Mouse (Mus musculus) kidney, embryonic 15.5 days (tissue): ENCODE results near the gene Nfx1. TPM values are rescaled to one million over a fixed set of nuclear protein-coding genes. Genes with fewer than 3 reads are reported as not detected.
A peak's percentile ranks its signal among the peaks of the same experiment; 100 is the strongest.

ENCODE experiments used
- ATAC-seq: fragments of 200-750 bp; cut with Nextera tagmentation; replicated peaks from 2 replicates; pipeline ENCODE4 v1.8.0; 2017; ENCODE audit warnings: moderate TSS enrichment; ENCODE audit not compliant: low FRiP score
- H3K27ac ChIP-seq: fragments of 300-500 bp; sonication (generic); 2 replicates; pipeline ENCODE4 v1.5.1; 2015; ENCODE audit warnings: mild to moderate bottlenecking, inconsistent platforms
- H3K27me3 ChIP-seq: fragments of 300-500 bp; sonication (generic); 2 replicates; pipeline ENCODE4 v1.6.1; 2015; ENCODE audit warnings: inconsistent platforms
- H3K36me3 ChIP-seq: fragments of 300-500 bp; sonication (generic); 2 replicates; pipeline ENCODE4 v1.6.1; 2015; ENCODE audit warnings: inconsistent platforms
- H3K4me1 ChIP-seq: fragments of 300-500 bp; sonication (generic); 2 replicates; pipeline ENCODE4 v1.6.1; 2015; ENCODE audit warnings: inconsistent platforms
- H3K4me2 ChIP-seq: fragments of 300-500 bp; sonication (generic); 2 replicates; pipeline ENCODE4 v1.6.1; 2015; ENCODE audit warnings: moderate library complexity, mild to moderate bottlenecking, inconsistent platforms
- H3K4me3 ChIP-seq: fragments of 300-500 bp; sonication (generic); replicated peaks from 2 replicates; pipeline ENCODE4 v1.5.1; 2015; ENCODE audit warnings: mild to moderate bottlenecking, inconsistent platforms
- H3K9ac ChIP-seq: fragments of 300-500 bp; sonication (generic); 2 replicates; pipeline ENCODE4 v1.6.1; 2015; ENCODE audit warnings: mild to moderate bottlenecking, inconsistent platforms
- H3K9me3 ChIP-seq: fragments of 300-500 bp; sonication (generic); replicated peaks from 2 replicates; pipeline ENCODE4 v1.6.1; 2016; ENCODE audit warnings: inconsistent platforms
- WGBS: fragments of 180-500 bp; shearing (Covaris S2); methylation state at CpG from one replicate; pipeline ENCODE4 v1.1.7; 2015; ENCODE audit warnings: mixed read lengths; 5-methylcytosine and 5-hydroxymethylcytosine counted together
- polyA plus RNA-seq: library from polyadenylated mRNA; unstranded; fragments of >200 nt; fragmentation: Nextera tagmentation; extraction: Ambion mirVana; gene quantifications from 2 replicates; pipeline ENCODE4 v1.2.1, GENCODE M21; 2015

Nfx1 gene
- polyA plus RNA-seq, 1 experiment from 2014 or later, result 87.3 TPM

DNA sequence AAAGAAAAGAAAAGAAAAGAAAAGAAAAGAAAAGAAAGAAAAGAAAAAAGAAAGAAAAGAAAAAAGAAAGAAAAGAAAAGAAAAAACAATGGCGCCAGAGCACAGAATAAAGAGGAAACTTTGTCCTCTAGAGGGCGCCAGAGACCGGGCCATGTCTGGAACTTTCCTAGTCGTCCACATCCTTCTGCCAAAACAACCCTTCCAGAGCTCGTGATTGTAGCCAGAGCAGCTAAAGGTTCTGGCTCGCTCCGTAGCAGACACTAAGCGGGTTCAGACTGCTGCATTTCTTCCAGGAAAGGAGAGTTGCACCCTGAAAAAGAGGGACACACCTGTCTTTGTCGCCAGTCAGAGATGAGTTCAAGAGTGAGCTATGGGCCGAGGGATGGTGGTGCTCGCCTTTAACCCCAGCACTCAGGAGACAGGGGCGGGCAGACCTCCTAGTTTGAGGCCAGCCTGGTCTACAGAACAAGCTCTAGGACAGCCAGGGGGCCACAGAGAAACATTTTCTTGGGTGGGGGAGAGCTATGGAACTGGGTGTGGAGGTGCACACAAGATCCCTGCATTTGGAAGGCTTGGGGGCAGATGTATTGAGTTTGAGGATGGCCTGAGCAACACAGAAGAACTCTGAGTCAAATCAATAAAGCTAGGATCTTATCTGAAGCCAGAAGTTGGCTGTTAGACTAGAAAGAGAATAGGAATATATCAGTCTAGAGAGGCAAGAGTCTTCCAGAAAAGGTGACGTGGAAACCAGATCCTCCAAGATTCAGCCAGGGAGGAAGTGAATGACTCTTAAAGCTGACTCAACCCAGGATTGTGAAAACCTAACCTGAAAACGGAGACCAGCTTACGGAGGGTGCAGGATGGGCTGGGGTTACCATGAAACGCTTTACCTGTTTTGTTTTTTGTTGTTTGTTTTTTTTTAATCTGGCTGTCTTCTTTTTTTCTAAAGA, 80.3 kb downstream of the Nfx1 start:
- Histone ChIP-seq H3K4me2 (peak overlapping the region; percentile 53), H3K4me1 (peaks cover 21% of the 10 kb centered on the region), H3K4me3 (peak overlapping the region; percentile 20; the same call in 1 of the 2 replicates), H3K27me3 (no peaks in the 10 kb centered on the region), H3K9me3 (no peaks in the 10 kb centered on the region), H3K27ac (no peak overlapping the region), H3K36me3 (no peaks in the 10 kb centered on the region), H3K9ac (no peak overlapping the region)
- 0 out of 2 replicates have a peak, but pooled peaks have one; percentile 30 for ATAC-seq
- WGBS, result 33% methylated on average over 16 of the region's 16 CpGs

DNA sequence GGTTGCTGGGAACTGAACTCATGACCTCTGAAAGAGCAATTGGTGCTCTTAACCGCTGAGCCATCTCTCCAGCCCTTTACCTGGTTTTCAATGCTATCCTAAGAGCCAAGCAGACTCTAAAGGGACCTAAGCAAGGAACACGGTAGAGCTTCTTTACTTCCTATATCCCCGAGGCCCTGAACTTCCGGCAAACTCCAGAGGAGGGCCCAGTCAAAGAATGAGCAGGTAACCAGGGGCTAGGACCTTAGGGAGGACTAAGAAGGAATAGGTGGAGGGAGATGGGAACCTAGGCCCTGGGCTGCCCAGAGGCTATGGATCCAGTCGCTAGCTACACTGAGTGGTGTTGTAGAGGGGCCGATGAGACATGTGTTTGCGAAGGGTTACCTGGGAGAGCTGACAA, 81.1 kb downstream of the Nfx1 start:
- Histone ChIP-seq H3K27ac (no peak overlapping the region), H3K9me3 (no peaks in the 10 kb centered on the region), H3K36me3 (no peaks in the 10 kb centered on the region), H3K4me1 (peaks cover 27% of the 10 kb centered on the region), H3K9ac (no peak overlapping the region), H3K27me3 (no peaks in the 10 kb centered on the region), H3K4me3 (no peak overlapping the region), H3K4me2 (no peak overlapping the region)
- 80% methylated on average over 7 of the region's 7 CpGs for WGBS
- no peak for ATAC-seq

DNA sequence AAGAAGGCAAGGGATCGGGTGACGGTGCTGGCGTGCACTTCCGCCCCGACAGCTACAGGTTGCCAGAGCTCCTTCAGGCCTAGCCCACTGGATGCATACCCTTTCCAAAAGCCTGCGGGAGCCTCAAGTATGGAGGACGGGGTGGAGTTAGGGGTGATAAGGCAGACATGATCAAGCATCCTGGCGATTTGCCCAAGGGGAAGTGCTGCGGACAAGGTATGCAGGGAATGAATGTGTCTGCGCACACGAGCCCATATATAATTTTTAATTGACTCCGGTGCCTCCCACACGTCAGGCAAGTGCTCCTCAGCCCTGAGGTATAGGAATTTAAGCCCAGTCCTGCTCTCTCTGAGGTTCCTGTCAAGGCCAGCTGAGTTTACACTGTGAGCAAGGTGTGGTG, 84.4 kb downstream of the Nfx1 start:
- Histone ChIP-seq H3K4me3 (peak overlapping the region; percentile 11), H3K36me3 (no peaks in the 10 kb centered on the region), H3K27me3 (no peaks in the 10 kb centered on the region), H3K4me2 (peak overlapping the region; percentile 46), H3K27ac (peak overlapping the region; percentile 81), H3K9ac (0 out of 2 replicates have a peak overlapping the region, but pooled peaks have one; percentile 19), H3K9me3 (no peaks in the 10 kb centered on the region), H3K4me1 (peaks cover 36% of the 10 kb centered on the region)
- WGBS, result 16% methylated on average over 13 of the region's 13 CpGs
- ATAC-seq, result peak; percentile 49

DNA sequence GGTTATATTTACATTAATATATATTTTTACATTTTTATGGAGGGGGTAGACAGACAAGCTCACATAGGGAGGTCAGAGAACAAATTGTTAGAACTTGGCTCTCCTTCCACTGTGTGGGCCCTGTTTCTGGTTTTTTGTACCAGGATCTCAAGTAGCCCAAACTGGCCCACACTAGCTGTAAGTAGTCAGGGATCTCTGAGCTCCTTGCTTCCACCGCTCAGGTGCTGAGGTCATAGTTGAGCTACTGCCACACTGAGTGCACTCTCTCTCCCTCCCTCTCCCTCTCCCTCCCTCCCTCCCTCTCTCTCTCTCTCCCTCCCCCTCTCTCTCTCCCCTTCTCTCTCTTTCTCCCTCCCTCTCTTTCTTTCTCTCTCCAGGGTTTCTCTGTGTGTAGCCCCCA, 85.5 kb downstream of the Nfx1 start:
- Histone ChIP-seq H3K9me3 (no peaks in the 10 kb centered on the region), H3K4me3 (no peak overlapping the region), H3K27me3 (no peaks in the 10 kb centered on the region), H3K9ac (no peak overlapping the region), H3K36me3 (no peaks in the 10 kb centered on the region), H3K4me1 (peaks cover 31% of the 10 kb centered on the region), H3K27ac (peak overlapping the region; percentile 81), H3K4me2 (no peak overlapping the region)
- 33% methylated on average over 1 of the region's 1 CpGs for WGBS
- ATAC-seq, result peak; percentile 66

GRCm38 (mm10) chr4:41056742-41057332, 86.1 kb downstream of the Nfx1 start:
- H3K27me3 ChIP-seq, result no peaks in the 10 kb centered on the region
- peak; percentile 76 for ATAC-seq
- H3K4me1 ChIP-seq, result peaks cover 31% of the 10 kb centered on the region
- no peak overlapping the region for H3K9ac ChIP-seq
- no peaks in the 10 kb centered on the region for H3K9me3 ChIP-seq
- H3K4me3 ChIP-seq, result no peak overlapping the region
- no peaks in the 10 kb centered on the region for H3K36me3 ChIP-seq
- 42% methylated on average over 7 of the region's 7 CpGs for WGBS
- no peak overlapping the region for H3K4me2 ChIP-seq
- peak overlapping the region; percentile 81 for H3K27ac ChIP-seq

GRCm38 (mm10) chr4:41057361-41057760, 86.7 kb downstream of the Nfx1 start:
- Histone ChIP-seq H3K36me3 (no peaks in the 10 kb centered on the region), H3K4me1 (peaks cover 31% of the 10 kb centered on the region), H3K9me3 (no peaks in the 10 kb centered on the region), H3K27me3 (no peaks in the 10 kb centered on the region), H3K9ac (no peak overlapping the region), H3K4me3 (no peak overlapping the region), H3K4me2 (no peak overlapping the region), H3K27ac (peak overlapping the region; percentile 81)
- ATAC-seq, result peak; percentile 4; the same call in 1 of the 2 replicates
- 51% methylated on average over 9 of the region's 9 CpGs for WGBS

GRCm38 (mm10) chr4:41063351-41063750, 92.6 kb downstream of the Nfx1 start:
- Histone ChIP-seq H3K9me3 (no peaks in the 10 kb centered on the region), H3K4me1 (peaks cover 11% of the 10 kb centered on the region), H3K36me3 (no peaks in the 10 kb centered on the region), H3K27ac (peak overlapping the region; percentile 71), H3K4me2 (no peak overlapping the region), H3K27me3 (no peaks in the 10 kb centered on the region), H3K4me3 (no peak overlapping the region), H3K9ac (no peak overlapping the region)
- peak; percentile 66 for ATAC-seq
- 56% methylated on average over 3 of the region's 3 CpGs for WGBS

DNA sequence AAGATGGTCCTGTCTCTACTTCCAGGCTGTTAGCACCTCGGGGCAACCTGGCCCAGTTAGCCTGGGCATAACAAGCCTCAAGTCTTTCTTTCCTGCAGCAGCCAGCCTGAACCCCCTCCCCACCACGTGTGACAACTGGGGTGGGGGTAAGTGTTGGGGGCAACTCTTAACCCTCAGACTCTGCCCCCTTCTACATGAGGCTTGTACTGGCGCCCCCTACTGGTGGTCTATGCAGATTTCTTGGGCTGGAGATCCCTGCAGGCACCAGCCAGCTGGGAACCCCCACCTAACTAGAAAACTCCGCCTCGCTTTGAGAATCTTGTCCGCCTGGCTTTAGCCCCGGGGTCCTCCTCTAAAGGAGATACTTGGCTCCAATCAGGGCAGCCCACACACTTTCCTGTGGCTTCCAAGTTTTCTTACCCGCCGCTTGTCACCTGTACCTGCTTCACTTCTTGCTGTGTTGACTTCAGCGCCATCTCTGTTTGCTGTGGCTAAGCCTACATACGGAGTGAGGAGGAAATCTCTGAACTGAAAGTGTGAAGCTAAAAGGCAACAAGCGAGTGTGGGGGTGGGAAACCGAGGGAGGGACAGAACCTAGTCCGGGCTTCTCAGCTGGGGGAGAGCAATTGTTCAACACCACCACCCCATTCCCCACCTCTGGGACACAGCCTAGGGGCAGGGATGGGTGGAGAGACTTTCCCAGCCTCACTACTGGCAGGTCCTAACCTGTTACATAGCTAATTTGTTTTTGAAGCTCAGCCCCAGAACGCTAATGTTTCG, 93.4 kb downstream of the Nfx1 start:
- ATAC-seq, result peak; percentile 12; the same call in 1 of the 2 replicates
- Histone ChIP-seq H3K27ac (peak overlapping the region; percentile 71), H3K4me2 (peak overlapping the region; percentile 39), H3K9me3 (no peaks in the 10 kb centered on the region), H3K27me3 (no peaks in the 10 kb centered on the region), H3K4me1 (peaks cover 10% of the 10 kb centered on the region), H3K36me3 (no peaks in the 10 kb centered on the region), H3K4me3 (no peak overlapping the region; the same call in 1 of the 2 replicates), H3K9ac (no peak overlapping the region)
- WGBS, result 20% methylated on average over 16 of the region's 16 CpGs

DNA sequence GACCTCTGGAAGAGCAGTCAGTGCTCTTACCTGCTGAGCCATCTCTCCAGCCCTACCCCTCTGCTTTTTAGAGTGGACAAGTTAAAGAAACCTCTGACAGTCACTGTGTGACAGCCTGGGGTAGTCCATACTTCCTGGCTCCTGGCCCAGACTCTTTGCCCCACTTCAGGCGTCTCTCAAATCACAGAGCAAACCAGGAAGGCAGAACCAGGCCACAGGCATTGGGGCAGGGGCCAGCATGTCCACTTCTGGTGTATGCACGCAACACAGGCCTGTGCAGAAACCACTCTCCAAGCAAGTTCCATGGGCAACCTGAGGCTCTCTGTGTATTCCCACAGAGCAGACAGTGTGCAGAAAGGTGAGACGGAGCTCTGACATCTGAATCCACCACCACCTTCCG, 94.5 kb downstream of the Nfx1 start:
- no peak overlapping the region for H3K4me2 ChIP-seq
- no peaks in the 10 kb centered on the region for H3K9me3 ChIP-seq
- no peak overlapping the region for H3K4me3 ChIP-seq
- no peaks in the 10 kb centered on the region for H3K27me3 ChIP-seq
- H3K27ac ChIP-seq, result no peak overlapping the region
- no peak overlapping the region for H3K9ac ChIP-seq
- 89% methylated on average over 4 of the region's 4 CpGs for WGBS
- peaks cover 10% of the 10 kb centered on the region for H3K4me1 ChIP-seq
- no peaks in the 10 kb centered on the region for H3K36me3 ChIP-seq
- no peak for ATAC-seq

DNA sequence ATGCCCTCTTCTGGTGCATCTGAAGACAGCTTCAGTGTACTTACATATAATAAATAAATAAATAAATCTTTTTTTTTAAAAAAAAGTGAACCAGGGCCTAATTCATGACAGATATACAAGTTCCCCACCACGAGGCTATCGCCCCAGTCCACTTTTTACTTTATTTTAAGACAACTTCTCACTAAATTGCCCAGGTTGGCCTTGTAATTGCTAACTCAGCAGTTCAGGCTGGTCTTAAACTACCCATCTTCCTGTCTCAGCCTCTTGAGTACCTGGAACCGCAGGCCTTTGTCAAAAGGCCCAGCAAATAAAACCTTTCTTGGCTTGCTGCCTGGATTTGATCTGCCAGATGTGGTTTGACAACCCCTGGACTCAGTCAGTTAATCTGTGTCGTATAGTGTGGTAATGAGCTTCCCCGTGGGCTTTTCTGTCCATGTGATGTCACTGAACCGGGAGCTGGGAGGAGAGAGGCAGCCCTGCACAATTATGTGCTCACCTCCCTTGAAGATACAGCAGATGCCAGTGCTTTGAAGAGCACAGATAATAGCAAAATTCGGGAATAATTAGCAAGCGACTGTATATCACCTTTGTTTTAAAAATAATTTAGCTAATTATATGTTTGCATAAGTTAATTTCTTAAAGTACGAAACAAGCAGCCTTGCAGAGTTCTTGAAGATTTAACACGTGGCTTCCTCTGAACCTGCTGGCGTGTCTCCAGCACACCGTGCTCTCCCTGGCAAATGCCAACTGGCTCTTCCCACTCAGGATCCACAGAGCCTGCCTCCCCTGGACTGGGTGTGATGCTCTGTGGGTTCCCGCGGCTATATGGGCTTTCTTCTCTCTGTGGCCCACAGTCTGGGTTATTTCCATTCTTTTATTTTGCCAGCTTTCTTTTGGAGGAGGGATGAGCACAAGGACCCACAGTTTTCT, 101.1 kb downstream of the Nfx1 start:
- 75% methylated on average over 14 of the region's 14 CpGs for WGBS
- H3K27me3 ChIP-seq, result no peaks in the 10 kb centered on the region
- ATAC-seq, result no peak

More for the DNA sequence above, 101.1 kb downstream of the Nfx1 start:
- no peaks in the 10 kb centered on the region for H3K9me3 ChIP-seq
- H3K9ac ChIP-seq, result no peak overlapping the region
- H3K36me3 ChIP-seq, result no peaks in the 10 kb centered on the region
- no peak overlapping the region for H3K4me2 ChIP-seq
- no peaks in the 10 kb centered on the region for H3K4me1 ChIP-seq
- no peak overlapping the region for H3K27ac ChIP-seq
- H3K4me3 ChIP-seq, result no peak overlapping the region
